Comparison of ENCODE assay signal across 24 mouse cellular contexts in the genomic region with DNA sequence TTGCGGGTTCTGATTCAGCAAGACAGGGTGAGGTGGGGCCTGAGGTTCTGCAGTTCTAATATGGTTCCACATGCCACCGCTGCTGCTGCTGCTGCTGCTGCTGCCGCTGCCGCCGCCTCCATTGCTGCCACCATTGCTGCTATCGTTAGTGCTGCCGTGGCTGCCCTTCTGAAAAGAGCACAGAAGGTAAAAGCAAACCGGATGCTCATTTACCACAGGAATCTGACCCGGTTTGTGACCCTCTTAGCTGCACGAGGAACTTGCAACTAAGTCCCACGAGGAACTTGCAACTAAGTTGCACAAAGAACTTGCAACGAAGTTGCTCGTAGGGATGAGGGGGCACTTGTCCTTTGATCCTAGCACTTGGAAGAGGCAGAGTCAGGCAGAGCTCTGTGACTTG. TPM values are rescaled to one million over a fixed set of nuclear protein-coding genes. Genes with fewer than 3 reads are reported as not detected.
"Had no signal": no experiment of that assay in that cellular context is flagged by ENCODE, and none has a peak within 500 bp of the region (broad histone marks: within the 10 kb centered on the region; RNA-seq: fewer than 3 reads in every experiment).

No protein-coding gene starts in this region.

- DNase-seq: kidney, adult 8-10 months; kidney, postnatal 25 days; lung, adult 2 months; lung, postnatal 36 days; midbrain, embryonic 14.5 days; retina, postnatal 1 day; right cerebral cortex, postnatal 4 days; spleen, adult 18-20 months had no signal

- H3K27me3 ChIP-seq: liver, embryonic 15.5 days; neural tube, embryonic 12.5 days had no signal

- H3K4me3 ChIP-seq: left cerebral cortex, adult 2 months; limb, embryonic 10.5 days; liver, embryonic 15.5 days; midbrain, embryonic 10.5 days; myocyte; neural tube, embryonic 12.5 days had no signal

- H3K4me1 ChIP-seq: limb, embryonic 10.5 days; liver, embryonic 15.5 days; midbrain, embryonic 10.5 days; neural tube, embryonic 12.5 days had no signal

- ATAC-seq: intestine, postnatal 0 days; lung, postnatal 0 days had no signal

- H3K27ac ChIP-seq: left cerebral cortex, adult 2 months; limb, embryonic 10.5 days; liver, embryonic 15.5 days; midbrain, embryonic 10.5 days; neural tube, embryonic 12.5 days had no signal

- H3K36me3 ChIP-seq: limb, embryonic 10.5 days; liver, embryonic 15.5 days; midbrain, embryonic 10.5 days; neural tube, embryonic 12.5 days had no signal

RNA-seq across cellular contexts. Expression of a gene that starts 40.9 kb away (rescaled TPM):
- total RNA-seq: layer of hippocampus, postnatal 25 days; left cerebral cortex, adult 2 months; left cerebral cortex, postnatal 14 days; megakaryocyte progenitor cell, adult 5-6 weeks; neutrophil, adult 5-6 weeks had no signal
- polyA plus RNA-seq: intestine, postnatal 0 days; kidney, embryonic 16.5 days; limb, embryonic 10.5 days; limb, embryonic 14.5 days; liver, embryonic 11.5 days; liver, embryonic 15.5 days; lung, adult 2 months; lung, postnatal 0 days; midbrain, embryonic 10.5 days; midbrain, embryonic 14.5 days; neural tube, embryonic 12.5 days; stomach, embryonic 14.5 days had no signal
